Mouse (Mus musculus): ENCODE measurements at regions not wholly inside any gene's neighbourhood (a gene's known extent, or its start where the extent isn't known, plus 50 kb on each side); places are given as distances from the start of the nearest gene placed in this dataset.

DNA sequence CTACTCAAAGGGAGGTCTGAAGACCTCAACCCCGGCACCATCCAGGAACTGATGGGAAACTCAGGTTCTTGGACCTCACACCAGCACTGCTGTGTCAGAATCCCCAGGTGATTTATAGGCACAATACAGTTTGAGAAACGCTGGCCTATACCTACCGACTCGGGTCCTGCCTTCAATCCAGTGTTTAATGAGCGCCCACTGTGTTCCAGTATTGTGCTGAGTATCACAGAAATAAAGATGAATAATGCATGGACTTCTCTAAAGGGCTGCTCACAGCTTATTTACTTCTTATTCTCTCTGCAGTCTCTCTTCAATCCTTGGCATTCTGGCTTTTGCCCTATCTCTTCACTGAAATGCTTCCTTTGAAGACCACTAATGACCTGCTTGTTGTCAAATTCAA lies 146.8 kb upstream of the 9630041A04Rik start:
- no peak for ATAC-seq (ENCODE audit: insufficient read depth, low FRiP score, low read depth)
- Histone ChIP-seq H3K27me3 (replicated peaks) (no peaks in the 10 kb centered on the region), H3K27ac (no peak overlapping the region), H3K9me3 (no peaks in the 10 kb centered on the region), H3K36me3 (no peaks in the 10 kb centered on the region), H3K4me3 (replicated peaks) (no peak overlapping the region), H3K4me1 (no peaks in the 10 kb centered on the region), H3K4me2 (no peak overlapping the region), H3K9ac (no peak overlapping the region)
- 76% methylated on average over 5 of the region's 5 CpGs for WGBS

DNA sequence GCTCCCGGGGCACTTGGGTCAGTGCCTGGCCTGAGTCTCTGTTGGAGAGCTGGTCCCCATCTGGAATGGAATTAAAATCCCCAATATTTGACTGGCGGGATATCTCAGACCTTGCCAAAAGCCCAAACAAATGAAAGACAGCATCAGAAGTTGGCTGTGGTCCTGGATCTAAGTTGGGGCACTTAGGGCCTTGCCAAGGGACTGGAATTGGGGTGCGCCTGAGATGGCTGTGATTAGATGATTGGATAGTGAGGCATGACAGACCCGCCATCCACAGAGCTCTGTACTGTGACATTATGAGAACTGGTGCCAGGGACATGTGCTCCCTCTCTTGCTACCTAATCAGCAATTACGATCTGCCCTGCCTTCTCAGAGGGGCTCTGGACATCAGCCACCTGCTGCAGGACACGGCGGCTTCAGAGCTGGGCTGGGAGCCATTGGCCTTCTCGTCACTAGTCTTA lies 151.0 kb upstream of the 9630041A04Rik start:
- Histone ChIP-seq H3K4me3 (replicated peaks) (no peak overlapping the region), H3K9ac (no peak overlapping the region), H3K27ac (no peak overlapping the region), H3K36me3 (no peaks in the 10 kb centered on the region), H3K4me2 (no peak overlapping the region), H3K9me3 (no peaks in the 10 kb centered on the region), H3K27me3 (replicated peaks) (no peaks in the 10 kb centered on the region), H3K4me1 (no peaks in the 10 kb centered on the region)
- WGBS: 81% methylated on average over 8 of the region's 8 CpGs
- ATAC-seq (ENCODE audit: insufficient read depth, low FRiP score, low read depth): no peak

DNA sequence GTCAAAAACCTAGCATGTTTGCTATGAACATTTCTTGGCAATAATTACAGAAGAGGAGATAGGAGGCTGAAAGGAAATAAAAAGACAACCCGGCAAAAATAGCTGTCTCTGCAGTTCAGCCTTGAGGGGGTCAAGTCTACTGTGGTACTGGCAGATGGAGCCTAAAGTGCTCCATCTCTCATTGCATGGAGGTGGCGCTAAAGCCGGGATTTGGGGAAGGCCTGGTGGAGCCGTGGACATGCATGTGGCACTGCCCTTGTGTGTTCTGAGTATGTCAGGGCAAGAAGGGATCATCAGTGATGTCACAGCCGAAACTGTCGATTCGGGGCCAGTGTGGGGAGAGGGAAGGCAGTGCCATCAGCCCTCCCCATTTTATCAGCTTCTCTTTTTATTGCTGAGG lies 161.3 kb upstream of the 9630041A04Rik start:
- no peak overlapping the region for H3K4me2 ChIP-seq
- H3K9ac ChIP-seq: no peak overlapping the region
- no peaks in the 10 kb centered on the region for H3K9me3 ChIP-seq
- H3K4me1 ChIP-seq: no peaks in the 10 kb centered on the region
- H3K27ac ChIP-seq: no peak overlapping the region
- H3K27me3 ChIP-seq (replicated peaks): no peaks in the 10 kb centered on the region
- H3K4me3 ChIP-seq (replicated peaks): no peak overlapping the region
- WGBS: 78% methylated on average over 7 of the region's 7 CpGs
- H3K36me3 ChIP-seq: no peaks in the 10 kb centered on the region
- ATAC-seq (ENCODE audit: insufficient read depth, low FRiP score, low read depth): no peak

DNA sequence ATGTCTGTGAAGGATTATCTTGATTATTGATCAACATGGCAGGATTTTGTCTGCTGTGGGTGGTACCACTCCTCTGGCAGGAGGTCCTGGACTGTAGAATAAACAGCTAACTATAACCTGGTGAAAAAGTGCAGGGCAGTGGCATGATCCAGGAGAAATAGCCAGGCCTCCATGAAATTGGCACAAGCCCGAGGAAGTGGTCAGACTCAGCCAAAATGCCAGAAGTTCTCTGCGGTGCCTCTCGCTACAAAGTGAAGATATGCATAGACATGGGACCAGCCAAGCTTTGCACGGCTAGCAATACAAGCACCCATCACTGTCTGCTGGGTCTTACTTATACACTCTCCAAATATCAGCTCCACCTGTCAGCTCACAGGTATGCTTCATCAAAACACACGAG lies 167.6 kb upstream of the 9630041A04Rik start:
- ATAC-seq (ENCODE audit: insufficient read depth, low FRiP score, low read depth): no peak
- H3K9ac ChIP-seq: no peak overlapping the region
- H3K36me3 ChIP-seq: no peaks in the 10 kb centered on the region
- no peaks in the 10 kb centered on the region for H3K9me3 ChIP-seq
- WGBS: 87% methylated on average over 5 of the region's 5 CpGs
- no peak overlapping the region for H3K4me3 ChIP-seq (replicated peaks)
- peaks cover 4% of the 10 kb centered on the region; the same call in 1 of the 2 replicates for H3K27me3 ChIP-seq (replicated peaks)
- H3K27ac ChIP-seq: no peak overlapping the region
- no peaks in the 10 kb centered on the region for H3K4me1 ChIP-seq
- no peak overlapping the region for H3K4me2 ChIP-seq

DNA sequence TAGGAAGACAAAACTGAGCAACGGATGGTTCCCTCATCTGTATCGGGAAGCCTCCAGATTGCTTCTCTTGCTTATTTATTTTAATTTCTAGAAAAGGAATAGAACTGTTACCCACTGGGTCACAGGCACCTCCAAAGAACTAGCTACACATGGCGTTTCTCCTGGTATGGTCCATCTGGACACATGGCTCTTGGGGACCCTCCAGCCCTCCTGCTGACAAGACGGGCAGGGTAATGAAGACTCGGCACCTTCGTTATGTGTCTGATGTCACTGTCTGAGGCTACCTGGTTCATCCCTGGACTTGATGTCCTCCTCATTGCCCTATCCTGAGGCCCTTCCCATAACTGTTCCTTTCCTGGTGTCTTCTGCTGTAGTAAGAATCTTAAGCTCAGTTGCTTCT lies 170.3 kb upstream of the 9630041A04Rik start:
- no peak overlapping the region for H3K4me3 ChIP-seq (replicated peaks)
- no peaks in the 10 kb centered on the region for H3K36me3 ChIP-seq
- 87% methylated on average over 6 of the region's 6 CpGs for WGBS

DNA sequence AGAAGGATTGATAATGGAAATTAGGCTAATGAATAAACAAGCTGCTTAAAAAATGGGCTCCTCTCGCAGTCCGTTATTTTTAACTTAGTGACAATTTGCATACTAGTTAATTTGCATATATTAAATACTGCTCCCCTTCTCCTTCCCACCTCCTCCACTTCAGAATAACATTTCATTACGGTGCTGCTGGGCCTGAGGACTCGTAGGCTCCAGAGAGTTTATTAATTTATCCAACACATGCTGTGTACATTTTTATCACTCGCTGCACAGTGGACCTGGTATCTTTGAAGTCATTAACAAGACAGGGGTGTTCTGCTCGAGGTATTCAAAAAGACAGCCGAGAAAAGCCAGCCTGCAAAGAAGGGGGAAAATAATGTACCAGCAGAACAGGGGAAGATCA lies 170.7 kb upstream of the 9630041A04Rik start:
- Histone ChIP-seq H3K27ac (no peak overlapping the region), H3K4me3 (replicated peaks) (no peak overlapping the region), H3K9ac (no peak overlapping the region), H3K9me3 (no peaks in the 10 kb centered on the region), H3K36me3 (no peaks in the 10 kb centered on the region), H3K27me3 (replicated peaks) (peaks cover 4% of the 10 kb centered on the region; the same call in 1 of the 2 replicates), H3K4me2 (no peak overlapping the region), H3K4me1 (no peaks in the 10 kb centered on the region)
- 66% methylated on average over 7 of the region's 7 CpGs for WGBS
- ATAC-seq (ENCODE audit: insufficient read depth, low FRiP score, low read depth): no peak

More for the DNA sequence above, 170.3 kb upstream of the 9630041A04Rik start:
- Histone ChIP-seq H3K4me2 (no peak overlapping the region), H3K9me3 (no peaks in the 10 kb centered on the region), H3K9ac (no peak overlapping the region), H3K27ac (no peak overlapping the region), H3K27me3 (replicated peaks) (peaks cover 4% of the 10 kb centered on the region; the same call in 1 of the 2 replicates), H3K4me1 (no peaks in the 10 kb centered on the region)
- no peak for ATAC-seq (ENCODE audit: insufficient read depth, low FRiP score, low read depth)

DNA sequence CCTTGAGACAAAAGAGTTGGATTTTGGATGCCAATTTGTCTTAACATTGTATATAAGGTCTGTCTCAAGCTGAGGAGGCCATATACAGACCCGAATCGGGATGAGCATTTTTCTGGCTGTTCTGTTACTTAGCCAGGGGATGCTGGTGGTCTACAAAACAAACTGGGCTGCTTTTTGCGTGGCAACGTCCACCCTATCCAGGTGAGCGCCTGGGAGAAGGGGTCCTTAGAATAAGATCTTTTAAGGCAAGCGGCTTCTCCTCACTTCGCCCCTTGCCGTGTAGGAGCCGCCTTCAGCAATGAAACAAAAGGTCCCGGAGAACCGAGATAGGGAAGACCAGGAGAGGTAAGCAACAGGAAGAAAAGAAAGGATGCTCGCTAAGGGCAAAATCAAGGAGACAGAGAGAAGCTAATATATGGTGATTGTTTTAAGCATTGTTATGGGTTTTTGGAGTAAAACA lies 171.2 kb upstream of the 9630041A04Rik start:
- Histone ChIP-seq H3K4me3 (replicated peaks) (no peak overlapping the region), H3K4me1 (no peaks in the 10 kb centered on the region), H3K9me3 (no peaks in the 10 kb centered on the region), H3K9ac (no peak overlapping the region), H3K27me3 (replicated peaks) (peaks cover 4% of the 10 kb centered on the region; the same call in 1 of the 2 replicates), H3K36me3 (no peaks in the 10 kb centered on the region), H3K4me2 (peak overlapping the region; percentile 33), H3K27ac (no peak overlapping the region)
- no peak for ATAC-seq (ENCODE audit: insufficient read depth, low FRiP score, low read depth)
- WGBS: 15% methylated on average over 12 of the region's 12 CpGs

DNA sequence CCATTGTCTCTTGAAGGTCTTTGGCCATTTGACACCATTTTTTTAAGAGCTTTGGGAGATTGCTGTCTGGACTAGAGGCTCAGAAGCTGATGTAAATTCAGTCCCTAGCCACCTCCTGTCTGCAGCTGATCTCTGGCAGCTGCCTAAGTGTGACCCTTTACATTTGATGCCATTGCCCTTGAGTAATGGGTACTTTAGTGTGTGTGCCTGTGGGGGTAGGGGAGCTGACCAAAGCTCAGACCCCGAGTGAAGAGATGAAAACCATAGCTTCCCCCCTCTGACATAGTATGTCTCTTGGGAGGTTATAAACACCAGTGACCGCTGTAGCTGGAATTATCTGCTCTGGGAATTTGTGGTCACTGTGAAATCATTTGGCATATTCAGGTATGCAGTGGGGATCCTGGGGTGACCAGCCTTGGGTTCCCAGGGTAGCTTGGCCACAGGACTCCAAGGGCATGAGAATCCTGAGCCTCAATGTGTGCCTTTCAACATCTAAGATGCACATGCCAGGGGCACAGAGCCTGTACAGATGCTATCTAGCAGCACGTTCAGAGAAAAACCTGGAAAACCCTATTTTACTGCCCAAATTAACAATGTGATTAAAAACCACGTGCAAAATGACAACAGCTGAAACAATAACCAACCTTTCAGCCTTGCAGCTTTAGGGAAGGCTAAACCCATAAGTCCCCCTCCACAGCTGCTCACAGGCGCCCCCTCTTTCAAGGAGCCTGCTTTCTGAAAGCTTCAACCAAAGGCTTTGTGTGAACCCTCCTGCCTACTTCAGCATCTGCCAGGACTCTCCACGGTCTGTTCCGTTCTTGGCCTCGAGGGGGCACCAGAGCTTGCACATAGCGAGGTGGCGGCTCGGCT lies 171.9 kb upstream of the 9630041A04Rik start:
- H3K9me3 ChIP-seq: no peaks in the 10 kb centered on the region
- WGBS: 15% methylated on average over 11 of the region's 11 CpGs
- H3K4me2 ChIP-seq: peak overlapping the region; percentile 33; the same call in 1 of the 2 replicates

DNA sequence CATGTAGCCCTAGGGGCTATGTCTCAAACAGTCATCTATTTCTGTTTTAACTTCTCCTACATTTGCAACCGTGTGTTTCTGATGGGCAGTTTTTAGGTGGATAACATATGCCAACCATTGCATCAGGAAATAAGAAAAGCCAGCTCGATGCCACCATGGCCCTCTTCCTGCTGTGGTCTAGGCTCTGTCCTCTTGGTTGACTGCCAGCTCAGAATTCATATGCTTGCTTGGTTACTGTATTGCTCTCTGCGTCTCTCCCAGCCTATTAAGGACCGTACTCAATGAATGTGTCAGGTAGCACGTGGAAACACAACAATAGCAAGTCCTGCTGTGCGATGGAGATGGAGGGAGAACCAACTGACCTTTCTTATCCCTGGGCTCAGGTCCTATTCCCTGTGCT lies 174.4 kb upstream of the 9630041A04Rik start:
- H3K27ac ChIP-seq: no peak overlapping the region
- WGBS: 83% methylated on average over 6 of the region's 6 CpGs
- no peaks in the 10 kb centered on the region for H3K36me3 ChIP-seq
- H3K27me3 ChIP-seq (replicated peaks): peaks cover 4% of the 10 kb centered on the region; the same call in 1 of the 2 replicates
- no peaks in the 10 kb centered on the region for H3K9me3 ChIP-seq
- no peak overlapping the region for H3K9ac ChIP-seq
- no peak overlapping the region for H3K4me2 ChIP-seq
- ATAC-seq (ENCODE audit: insufficient read depth, low FRiP score, low read depth): no peak
- no peaks in the 10 kb centered on the region for H3K4me1 ChIP-seq
- H3K4me3 ChIP-seq (replicated peaks): no peak overlapping the region

More for the DNA sequence above, 171.9 kb upstream of the 9630041A04Rik start:
- Histone ChIP-seq H3K27me3 (replicated peaks) (peaks cover 4% of the 10 kb centered on the region; the same call in 1 of the 2 replicates), H3K9ac (no peak overlapping the region), H3K4me3 (replicated peaks) (no peak overlapping the region), H3K4me1 (no peaks in the 10 kb centered on the region), H3K27ac (no peak overlapping the region), H3K36me3 (no peaks in the 10 kb centered on the region)
- ATAC-seq (ENCODE audit: insufficient read depth, low FRiP score, low read depth): no peak

DNA sequence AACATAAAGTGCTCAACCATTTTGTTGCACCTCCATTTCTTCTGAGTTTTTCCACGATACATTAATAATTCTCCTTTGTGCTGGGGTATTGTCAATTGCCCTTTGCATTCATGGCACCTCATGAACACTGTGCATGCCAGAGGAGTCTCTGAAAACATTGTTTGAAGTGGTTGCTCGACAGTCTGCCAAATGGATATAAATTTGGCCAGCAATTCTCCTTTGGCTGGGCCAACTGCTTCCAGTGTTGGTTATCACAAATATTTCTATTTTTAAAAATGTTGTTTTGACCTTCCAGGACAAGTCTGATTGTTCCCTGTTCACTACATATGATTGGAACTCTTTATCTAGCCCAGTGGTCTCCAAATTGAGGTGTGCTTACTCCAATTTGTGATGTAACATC lies 184.1 kb upstream of the 9630041A04Rik start:
- ATAC-seq (ENCODE audit: insufficient read depth, low FRiP score, low read depth): no peak
- 84% methylated on average over 2 of the region's 2 CpGs for WGBS
- no peaks in the 10 kb centered on the region for H3K4me1 ChIP-seq

DNA sequence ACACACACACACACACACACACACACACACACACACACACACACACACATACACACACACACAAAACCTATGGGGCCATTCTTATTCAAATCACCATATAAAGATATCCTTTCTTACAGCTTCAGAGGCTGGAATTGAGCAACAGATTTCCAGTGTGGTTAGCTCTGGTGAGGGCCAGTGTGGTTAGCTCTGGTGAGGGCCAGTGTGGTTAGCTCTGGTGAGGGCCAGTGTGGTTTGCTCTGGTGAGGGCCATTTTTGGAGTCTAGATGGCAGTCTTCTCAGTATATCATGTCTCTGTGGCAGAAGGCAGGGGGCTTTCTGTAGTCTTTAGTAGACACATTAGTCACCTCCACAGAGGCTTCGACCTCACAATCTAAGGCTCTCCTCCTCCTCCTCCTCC lies 191.5 kb upstream of the 9630041A04Rik start:
- no peak overlapping the region for H3K9ac ChIP-seq
- WGBS: 86% methylated on average over 1 of the region's 1 CpGs
- H3K27ac ChIP-seq: no peak overlapping the region
- no peak overlapping the region for H3K4me2 ChIP-seq
- H3K36me3 ChIP-seq: no peaks in the 10 kb centered on the region
- H3K4me1 ChIP-seq: no peaks in the 10 kb centered on the region
- H3K9me3 ChIP-seq: no peaks in the 10 kb centered on the region
- no peak overlapping the region for H3K4me3 ChIP-seq (replicated peaks)
- no peaks in the 10 kb centered on the region for H3K27me3 ChIP-seq (replicated peaks)
- no peak for ATAC-seq (ENCODE audit: insufficient read depth, low FRiP score, low read depth)

More for the DNA sequence above, 184.1 kb upstream of the 9630041A04Rik start:
- Histone ChIP-seq H3K9me3 (no peaks in the 10 kb centered on the region), H3K9ac (no peak overlapping the region), H3K27me3 (replicated peaks) (no peaks in the 10 kb centered on the region), H3K4me3 (replicated peaks) (no peak overlapping the region), H3K36me3 (no peaks in the 10 kb centered on the region), H3K27ac (no peak overlapping the region), H3K4me2 (no peak overlapping the region)

DNA sequence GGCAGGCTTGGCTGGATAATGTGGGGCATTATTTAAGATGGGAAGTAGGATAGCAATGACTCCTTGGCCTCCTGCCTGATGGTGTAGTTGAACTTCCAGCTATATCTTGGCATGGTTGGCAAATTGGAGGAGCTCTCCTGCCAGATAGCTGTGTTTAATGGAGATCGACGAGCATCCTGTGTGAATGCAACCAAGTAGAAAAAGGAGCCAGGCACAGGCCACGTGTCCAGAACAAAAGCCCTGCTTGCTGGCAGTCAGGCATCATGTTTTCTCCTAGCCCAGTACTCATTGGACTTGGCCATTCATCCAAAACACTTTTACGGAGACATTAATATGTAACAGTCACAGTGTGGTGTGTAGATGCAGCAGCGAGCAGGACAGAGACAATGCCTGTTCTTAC lies 211.8 kb upstream of the 9630041A04Rik start:
- no peaks in the 10 kb centered on the region for H3K4me1 ChIP-seq
- no peaks in the 10 kb centered on the region for H3K36me3 ChIP-seq
- H3K9me3 ChIP-seq: no peaks in the 10 kb centered on the region
- no peak overlapping the region for H3K4me3 ChIP-seq (replicated peaks)
- ATAC-seq (ENCODE audit: insufficient read depth, low FRiP score, low read depth): no peak
- H3K27ac ChIP-seq: no peak overlapping the region
- no peak overlapping the region for H3K9ac ChIP-seq
- WGBS: 84% methylated on average over 5 of the region's 5 CpGs
- H3K4me2 ChIP-seq: no peak overlapping the region
- no peaks in the 10 kb centered on the region for H3K27me3 ChIP-seq (replicated peaks)

Measured in stomach, embryonic 15.5 days (tissue).